Mouse (Mus musculus): Measurements from ENCODE around the gene Slitrk2.

- TF ChIP-seq POLR2A (IDR thresholded peaks at IDR 0.05; ENCODE audit: insufficient read depth, low read depth, low read length) = no peak
- TF ChIP-seq CTCF (IDR thresholded peaks at IDR 0.05) = no peak
- no peak for TF ChIP-seq EP300 (IDR thresholded peaks at IDR 0.05; ENCODE audit: insufficient read depth, low read depth, low read length)
Observed at GRCm38 (mm10) chrX:66652455-66653144, 3.5 kb downstream of the Slitrk2 start.
